Mouse (Mus musculus) mouse trophoblast stem cell (cell line): Measurements from ENCODE around the gene Fgd4.
"Not testable (repeated sequence)": the region's sequence is repeated elsewhere in the genome, so short reads cannot be mapped to it uniquely, and the experiment has no call there.

Experiments
- in situ Hi-C, 2 experiments: fragments of 300-500 bp; cut with MseI, MboI; formaldehyde crosslinking; loops; 2 replicates in 1 of 2; 3 replicates in 1 of 2; pipeline ENCODE4 v1.15.1; 2025

Fgd4 gene

GRCm38 (mm10) chr16:16542956-16543441 lies 57.4 kb downstream of the Fgd4 start:
- in situ Hi-C loops, result no loop called here

DNA sequence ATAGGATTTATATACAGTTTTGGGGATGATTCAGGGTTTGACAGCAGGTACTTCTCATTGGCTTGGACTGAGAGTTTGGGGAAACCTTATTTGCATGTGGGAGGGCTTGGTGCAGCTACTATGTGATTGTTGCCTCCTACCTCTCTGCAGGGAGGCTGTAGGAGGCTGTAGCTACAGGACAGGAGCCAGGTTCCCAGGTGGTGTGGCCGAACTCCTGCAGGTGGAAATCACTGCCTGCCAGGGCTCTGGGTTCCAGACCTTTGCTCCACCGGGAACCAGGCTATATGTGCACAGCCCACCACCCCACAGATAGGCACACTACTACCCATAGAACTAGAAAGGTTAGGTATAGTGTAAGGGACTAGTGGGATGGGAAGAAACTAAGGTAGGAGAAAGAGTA lies 61.0 kb downstream of the Fgd4 start:
- in situ Hi-C loops, result not testable (repeated sequence)

DNA sequence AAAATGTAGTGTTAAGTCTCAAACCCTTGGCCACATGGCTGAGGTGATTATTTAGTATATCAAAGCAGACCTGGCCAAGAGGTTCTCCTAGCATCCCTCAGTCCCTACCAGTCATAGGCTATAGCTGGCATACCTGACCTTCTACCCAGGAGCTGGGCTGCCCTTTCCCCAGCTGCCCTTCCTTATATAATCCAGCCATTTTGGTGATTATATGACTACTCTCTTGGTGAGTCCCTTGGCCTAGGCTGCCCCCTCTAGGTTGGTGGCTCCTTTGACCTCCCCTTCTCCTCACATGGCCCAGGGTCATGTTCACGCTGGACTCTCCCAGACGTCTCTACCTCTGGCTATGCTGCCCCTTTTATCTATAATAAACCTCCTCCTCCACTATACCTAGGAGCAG lies 65.1 kb downstream of the Fgd4 start:
- in situ Hi-C loops, result no loop called here

DNA sequence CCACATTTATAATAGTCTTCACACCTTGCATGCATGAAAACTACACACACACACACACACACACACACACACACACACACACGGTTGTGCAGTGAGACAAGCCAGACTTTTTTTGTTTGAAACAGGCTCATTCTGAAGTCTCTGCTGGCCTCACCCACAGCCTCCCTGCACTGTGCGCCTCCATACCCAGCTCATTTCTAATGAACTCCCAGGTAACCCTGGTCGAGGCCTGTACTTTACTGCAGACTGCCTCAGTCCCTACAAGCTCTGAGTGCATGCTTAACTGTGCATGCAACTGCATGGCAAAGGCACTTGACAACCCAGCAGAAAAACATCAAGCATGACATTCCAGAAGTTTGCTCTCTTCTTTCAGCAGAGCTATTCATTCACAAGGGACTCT lies 72.3 kb downstream of the Fgd4 start:
- in situ Hi-C loops, result no loop called here

GRCm38 (mm10) chr16:16527267-16527666 lies 73.1 kb downstream of the Fgd4 start:
- in situ Hi-C loops, result no loop called here

- in situ Hi-C loops, result no loop called here
Observed at GRCm38 (mm10) chr16:16526741-16527105, 73.6 kb downstream of the Fgd4 start.

DNA sequence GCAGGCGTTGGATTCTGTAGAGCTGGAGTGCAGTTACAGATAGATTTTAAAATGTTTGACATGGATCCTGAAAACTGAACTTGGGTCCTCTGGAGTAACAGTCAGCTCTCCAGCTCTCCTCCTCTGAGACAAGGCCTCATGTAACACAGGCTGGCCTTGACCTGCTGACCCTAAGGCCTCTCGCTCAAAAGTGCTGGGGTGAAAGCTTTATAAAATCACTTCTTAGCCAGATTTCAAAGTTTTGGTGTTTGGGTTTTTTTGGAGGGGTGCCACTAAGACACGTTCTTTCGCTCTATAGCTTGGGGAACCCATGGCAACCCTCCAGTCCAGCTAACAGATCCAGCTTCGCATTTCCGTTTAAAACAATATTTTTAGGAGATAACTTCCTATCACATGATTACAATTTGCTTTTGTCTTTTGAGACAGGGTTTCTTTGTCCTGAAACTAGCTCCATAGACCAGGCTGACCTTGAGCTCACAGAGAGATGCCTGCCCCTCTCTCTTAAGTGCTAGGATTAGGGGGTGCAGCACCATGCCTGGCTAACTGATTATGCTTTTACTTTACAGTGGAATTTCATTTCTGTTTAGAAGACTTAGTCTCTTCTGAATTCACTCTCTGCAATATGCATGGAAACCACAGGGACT lies 74.1 kb downstream of the Fgd4 start:
- in situ Hi-C loops, result no loop called here

- in situ Hi-C loops, result no loop called here
Observed at GRCm38 (mm10) chr16:16525266-16525904, 75.0 kb downstream of the Fgd4 start.

- in situ Hi-C loops, result no loop called here
Observed at GRCm38 (mm10) chr16:16523632-16524031, 76.7 kb downstream of the Fgd4 start.

DNA sequence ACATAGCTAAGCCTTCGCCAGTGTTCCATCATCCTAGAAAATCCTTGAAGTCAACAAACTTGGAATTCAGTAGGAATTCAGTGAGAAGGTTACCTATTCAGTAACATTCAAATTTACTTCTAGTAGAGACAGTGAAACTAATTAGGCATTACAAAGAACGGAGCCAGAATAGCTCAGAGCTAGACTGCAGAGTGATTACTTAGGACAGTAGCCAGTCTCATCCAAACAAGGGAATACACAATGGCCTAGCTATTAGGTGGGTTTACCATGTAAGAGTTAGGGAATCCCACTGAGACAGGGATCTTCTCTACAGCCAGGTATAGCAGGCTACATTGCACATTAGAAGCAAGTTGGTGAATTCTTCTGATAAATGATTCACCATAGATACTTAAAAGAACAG lies 77.5 kb downstream of the Fgd4 start:
- in situ Hi-C loops, result not testable (repeated sequence)

- in situ Hi-C loops, result no loop called here
Observed at GRCm38 (mm10) chr16:16501491-16501890, 98.9 kb downstream of the Fgd4 start.

- in situ Hi-C loops, result no loop called here
Observed at GRCm38 (mm10) chr16:16500926-16501325, 99.4 kb downstream of the Fgd4 start.

GRCm38 (mm10) chr16:16498798-16499197 lies 101.6 kb downstream of the Fgd4 start:
- in situ Hi-C loops, result no loop called here

- in situ Hi-C loops, result no loop called here
Observed at GRCm38 (mm10) chr16:16485523-16486043, 114.8 kb downstream of the Fgd4 start.

DNA sequence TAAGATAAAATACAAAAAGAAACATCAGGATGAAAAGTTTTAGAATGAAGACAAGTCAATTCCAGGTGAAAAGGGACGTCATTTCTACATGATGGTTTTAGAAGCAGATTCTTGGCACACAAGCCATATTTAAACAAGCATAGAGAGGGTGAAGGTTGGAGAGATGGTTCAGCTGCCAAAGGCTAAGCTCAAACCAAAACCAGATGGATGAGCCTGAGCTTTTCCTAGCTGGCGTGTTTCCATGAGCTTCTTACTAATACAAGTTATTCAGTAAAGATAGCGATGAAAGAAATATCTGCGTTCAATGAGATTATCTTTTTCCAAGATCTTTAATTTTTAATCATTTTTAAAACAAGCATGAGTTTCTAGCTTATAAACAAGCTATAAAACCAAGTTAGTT lies 115.7 kb downstream of the Fgd4 start:
- in situ Hi-C loops, result no loop called here

- in situ Hi-C loops, result not testable (repeated sequence)
Observed at GRCm38 (mm10) chr16:16473451-16473850, 126.9 kb downstream of the Fgd4 start.

- in situ Hi-C loops, result no loop called here
Observed at GRCm38 (mm10) chr16:16450021-16450420, 150.3 kb downstream of the Fgd4 start.

DNA sequence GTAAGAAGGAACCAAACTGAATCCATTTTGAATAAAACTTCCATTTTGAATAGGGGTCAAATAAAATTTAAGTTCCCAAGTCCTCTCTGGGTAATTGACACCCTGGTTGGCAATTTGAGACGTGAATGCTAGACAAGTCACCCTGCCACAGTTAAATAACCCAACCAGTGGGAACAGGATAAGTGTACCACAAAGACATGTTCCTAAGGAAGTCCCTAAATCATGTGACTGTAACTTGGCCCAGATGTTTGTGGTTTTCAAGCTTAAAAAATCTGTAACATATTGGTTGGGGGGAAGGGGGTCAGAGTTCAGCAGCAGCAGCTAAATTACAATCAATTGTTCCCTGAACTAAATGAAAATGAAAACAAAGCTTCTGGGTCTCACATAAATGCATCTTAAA lies 161.9 kb downstream of the Fgd4 start:
- in situ Hi-C loops, result no loop called here

GRCm38 (mm10) chr16:16422456-16422855 lies 177.9 kb downstream of the Fgd4 start:
- in situ Hi-C loops, result no loop called here

DNA sequence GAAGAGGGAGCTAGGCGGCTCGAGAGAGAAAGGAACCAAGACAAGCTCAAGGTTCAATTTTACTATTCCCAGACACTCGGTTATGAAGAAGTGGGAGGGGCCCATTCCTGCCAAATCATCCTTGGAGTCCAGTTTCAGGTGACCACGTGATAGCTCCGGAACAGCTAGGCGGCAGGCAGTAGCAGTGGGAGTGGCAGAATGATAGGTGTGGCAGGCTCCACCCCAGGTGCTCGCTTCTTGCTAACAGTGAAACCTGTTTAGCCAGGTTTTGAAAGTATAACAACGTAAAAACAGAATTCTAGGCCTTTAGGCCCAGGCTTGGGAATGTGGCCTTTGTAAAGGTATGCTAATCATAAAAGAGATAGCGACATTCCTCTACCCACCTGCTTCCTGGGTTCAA lies 233.1 kb downstream of the Fgd4 start:
- in situ Hi-C loops, result not testable (repeated sequence)
